Mouse (Mus musculus) kidney, adult 2 months (tissue): Measurements from ENCODE around the gene Bach2. TPM values are rescaled to one million over a fixed set of nuclear protein-coding genes. Genes with fewer than 3 reads are reported as not detected.
A peak's percentile ranks its signal among the peaks of the same experiment; 100 is the strongest.

Experiments
- DNase-seq: peaks from one replicate; pipeline ENCODE4 v3.0.0; 2021
- H3K27ac ChIP-seq: fragments of 200-500 bp; 2 replicates; pipeline ENCODE4 v1.5.1; 2012; ENCODE audit warnings: low read depth, low read length, control low read depth, inconsistent platforms; ENCODE audit not compliant: insufficient read depth
- H3K27me3 ChIP-seq: fragments of 200-500 bp; replicated peaks from 2 replicates; pipeline ENCODE4 v1.6.1; 2012; ENCODE audit warnings: mild to moderate bottlenecking, moderate library complexity, low read length, inconsistent platforms; ENCODE audit not compliant: control insufficient read depth, insufficient read depth
- H3K36me3 ChIP-seq: fragments of 200-500 bp; 2 replicates; pipeline ENCODE4 v1.6.1; 2012; ENCODE audit warnings: mild to moderate bottlenecking, moderate library complexity, low read length, inconsistent platforms; ENCODE audit not compliant: control insufficient read depth, insufficient read depth
- H3K4me1 ChIP-seq: fragments of 200-500 bp; 2 replicates; pipeline ENCODE4 v1.6.1; 2011; ENCODE audit warnings: low read length; ENCODE audit not compliant: control insufficient read depth, insufficient read depth
- H3K4me3 ChIP-seq: fragments of 200-500 bp; 2 replicates; pipeline ENCODE4 v1.5.1; 2011; ENCODE audit warnings: mild to moderate bottlenecking, low read depth, low read length, control low read depth; ENCODE audit not compliant: insufficient read depth
- CTCF ChIP-seq: fragments of 200-500 bp; conservative IDR thresholded peaks from 2 replicates; pipeline ENCODE4 v1.5.1; 2011; ENCODE audit warnings: low read depth, mild to moderate bottlenecking, control low read depth, low read length, moderate library complexity, mixed read lengths; ENCODE audit not compliant: insufficient read depth, insufficient read length
- POLR2A ChIP-seq: fragments of 200-500 bp; IDR thresholded peaks from one replicate; pipeline ENCODE4 v1.6.1; 2011; ENCODE audit warnings: low read depth, low read length, control low read depth
- WGBS: fragments of 180-500 bp; shearing (Covaris S2); methylation state at CpG from one replicate; pipeline ENCODE4 v1.1.7; 2018; 5-methylcytosine and 5-hydroxymethylcytosine counted together
- polyA plus RNA-seq: library from polyadenylated mRNA; depleted of rRNA; stranded (reverse); fragments of >200 nt; gene quantifications from 2 replicates; pipeline ENCODE4 v1.2.3, GENCODE M21; 2012

The Bach2 gene
- polyA plus RNA-seq, 1 experiment = 2.5 TPM

DNA sequence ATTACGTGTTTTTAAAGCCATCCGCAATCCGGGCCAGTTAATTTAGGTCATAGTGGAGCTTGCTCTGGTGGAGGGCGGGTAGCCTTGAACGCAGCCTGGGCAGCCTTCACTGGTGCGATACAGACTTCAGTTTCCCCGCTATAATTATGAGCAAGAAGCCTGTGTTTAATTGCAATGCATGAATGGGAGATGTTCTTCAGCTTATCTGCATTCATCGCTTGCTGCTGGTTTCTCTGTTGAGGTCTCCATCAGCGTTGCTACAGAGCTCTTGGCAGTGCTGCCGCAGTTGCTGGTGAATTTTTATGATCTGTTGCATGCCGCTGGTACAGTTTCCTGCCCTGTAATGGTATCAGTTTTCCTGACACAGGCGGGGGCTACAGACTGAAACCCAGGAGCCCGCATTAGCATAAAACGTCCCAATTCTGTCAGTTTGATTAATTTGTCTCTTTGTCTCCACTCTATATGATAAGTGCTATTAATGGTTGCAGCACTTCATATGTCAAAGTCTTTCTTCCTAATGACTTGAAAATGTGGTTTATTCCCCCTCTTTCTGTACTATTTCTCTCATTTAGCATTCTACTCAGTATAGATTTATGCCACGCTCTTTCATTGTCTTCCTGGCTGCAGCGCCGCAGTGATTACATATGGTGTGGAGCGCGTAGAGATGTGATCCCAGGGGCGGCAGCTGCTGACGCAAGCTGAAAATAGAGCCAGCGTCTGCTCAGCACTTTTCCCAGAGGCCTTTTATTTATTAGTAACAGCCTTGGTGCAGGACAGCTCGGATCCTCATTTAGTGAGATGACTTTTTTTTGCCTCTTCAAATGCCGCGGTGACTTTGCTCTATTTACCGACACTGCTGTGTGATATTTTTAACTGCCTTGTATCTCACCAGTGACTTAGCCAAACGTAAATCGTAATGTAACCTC lies 292.6 kb downstream of the Bach2 start:
- no peak for TF ChIP-seq CTCF
- no peak for TF ChIP-seq POLR2A
- no peak overlapping the region for H3K27ac ChIP-seq
- peak overlapping the region; percentile 11; the same call in 1 of the 2 replicates for H3K4me3 ChIP-seq
- no peaks in the 10 kb centered on the region for H3K36me3 ChIP-seq
- no peaks in the 10 kb centered on the region for H3K27me3 ChIP-seq
- H3K4me1 ChIP-seq = peaks cover 2% of the 10 kb centered on the region; the same call in 1 of the 2 replicates
- DNase-seq = peak; percentile 73
- WGBS = 19% methylated on average over 28 of the region's 28 CpGs

DNA sequence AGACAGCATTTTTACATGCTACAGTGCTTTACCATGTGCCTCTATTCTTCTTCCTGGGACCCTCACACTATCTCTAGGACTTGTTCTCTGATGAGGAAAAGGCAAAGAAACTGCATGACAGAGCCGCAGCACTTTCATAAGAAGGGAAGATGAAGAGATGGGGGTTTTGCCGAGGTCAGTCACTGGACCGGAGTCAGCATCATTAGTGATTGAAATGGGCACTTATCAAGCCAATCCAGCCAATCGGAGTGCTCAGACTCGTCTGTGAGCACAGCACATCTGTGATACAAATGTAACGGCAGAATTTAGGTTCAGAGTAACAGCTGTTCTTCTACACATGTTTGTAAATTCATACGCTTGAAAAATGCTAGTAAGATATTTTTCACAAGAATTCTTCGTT lies 293.5 kb downstream of the Bach2 start:
- Histone ChIP-seq H3K36me3 (no peaks in the 10 kb centered on the region), H3K4me1 (peaks cover 2% of the 10 kb centered on the region; the same call in 1 of the 2 replicates), H3K4me3 (no peak overlapping the region), H3K27me3 (no peaks in the 10 kb centered on the region), H3K27ac (no peak overlapping the region)
- TF ChIP-seq POLR2A = no peak
- no peak for TF ChIP-seq CTCF
- no peak for DNase-seq
- WGBS = 62% methylated on average over 8 of the region's 8 CpGs

DNA sequence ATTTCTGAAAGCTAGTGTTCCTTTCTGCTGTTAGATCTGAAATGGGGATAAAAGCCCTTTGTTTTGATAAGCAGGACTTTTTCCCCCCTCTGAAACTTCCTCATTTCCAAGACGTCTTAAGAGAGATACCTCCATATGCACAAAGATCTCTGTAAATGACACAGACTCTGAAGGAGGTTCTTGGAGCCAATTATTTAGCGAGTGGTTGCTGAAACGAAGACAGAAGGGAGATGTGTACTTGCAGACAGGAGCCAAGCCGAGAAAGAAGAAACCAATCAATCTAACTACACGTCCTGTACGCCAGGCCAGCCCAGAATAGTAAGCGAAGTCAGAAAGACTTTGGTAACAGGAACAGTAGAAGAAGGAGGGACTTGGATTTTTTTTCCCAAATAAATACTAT lies 295.1 kb downstream of the Bach2 start:
- WGBS = 91% methylated on average over 7 of the region's 7 CpGs
- Histone ChIP-seq H3K27ac (no peak overlapping the region), H3K36me3 (no peaks in the 10 kb centered on the region), H3K4me1 (peaks cover 9% of the 10 kb centered on the region; the same call in 1 of the 2 replicates), H3K27me3 (no peaks in the 10 kb centered on the region), H3K4me3 (no peak overlapping the region)
- DNase-seq = no peak
- TF ChIP-seq POLR2A = no peak
- TF ChIP-seq CTCF = no peak

DNA sequence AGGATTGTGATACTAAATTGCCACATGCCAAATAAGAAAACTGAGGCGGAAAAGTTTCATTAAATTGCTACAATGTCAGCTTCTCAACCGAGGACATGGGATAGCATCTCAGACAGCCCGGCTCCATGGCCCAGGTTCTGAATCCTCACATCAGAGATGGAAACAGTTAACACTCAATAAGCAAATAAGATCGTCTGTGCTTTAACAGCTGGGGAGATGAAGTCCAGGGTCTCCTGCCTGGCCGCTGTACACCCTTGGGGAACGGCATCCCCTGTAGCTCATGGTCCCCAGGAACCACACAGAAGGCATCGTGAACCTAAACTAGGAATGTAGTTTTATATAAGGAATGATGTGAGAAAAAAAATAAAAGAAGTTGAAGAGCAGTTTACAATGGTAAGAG lies 297.0 kb downstream of the Bach2 start:
- Histone ChIP-seq H3K27me3 (no peaks in the 10 kb centered on the region), H3K4me1 (peaks cover 9% of the 10 kb centered on the region; the same call in 1 of the 2 replicates), H3K36me3 (no peaks in the 10 kb centered on the region), H3K4me3 (no peak overlapping the region), H3K27ac (no peak overlapping the region)
- no peak for TF ChIP-seq POLR2A
- 92% methylated on average over 7 of the region's 7 CpGs for WGBS
- DNase-seq = no peak

DNA sequence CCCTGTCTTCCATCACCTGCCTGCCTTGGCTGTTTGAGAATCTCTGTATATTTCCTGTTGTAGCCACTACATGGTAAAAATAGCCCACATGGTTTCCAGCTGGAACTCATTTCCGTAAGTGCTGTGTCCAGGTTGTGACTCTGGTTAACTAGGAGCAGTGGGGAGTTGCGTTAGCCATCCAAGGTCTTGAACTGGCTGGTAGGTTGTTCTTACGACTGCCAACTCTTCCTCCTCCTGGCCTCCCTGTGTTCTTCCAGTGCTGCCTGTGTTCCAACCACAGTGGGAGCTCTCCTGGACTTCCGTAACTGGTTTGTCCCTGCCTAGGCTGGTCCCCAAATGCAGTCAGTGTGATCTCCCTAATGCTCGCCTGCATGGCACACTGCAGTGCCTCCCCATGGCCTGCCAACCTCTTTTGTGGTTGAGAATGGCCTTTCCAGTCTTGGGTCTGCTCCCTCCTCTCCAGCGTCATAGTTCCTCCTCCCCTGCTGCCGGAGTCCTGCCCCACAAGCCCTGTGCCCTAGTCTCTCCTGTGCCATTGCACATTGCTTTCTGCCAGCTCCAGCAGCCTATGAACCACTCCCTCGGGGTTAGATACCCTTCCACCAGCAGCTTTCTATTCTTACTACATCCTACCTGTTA lies 298.4 kb downstream of the Bach2 start:
- DNase-seq = peak; percentile 33
- H3K27me3 ChIP-seq = no peaks in the 10 kb centered on the region
- H3K4me1 ChIP-seq = peaks cover 9% of the 10 kb centered on the region; the same call in 1 of the 2 replicates
- no peak overlapping the region for H3K27ac ChIP-seq
- no peak for TF ChIP-seq CTCF
- H3K4me3 ChIP-seq = no peak overlapping the region
- WGBS = 54% methylated on average over 8 of the region's 8 CpGs
- H3K36me3 ChIP-seq = no peaks in the 10 kb centered on the region

DNA sequence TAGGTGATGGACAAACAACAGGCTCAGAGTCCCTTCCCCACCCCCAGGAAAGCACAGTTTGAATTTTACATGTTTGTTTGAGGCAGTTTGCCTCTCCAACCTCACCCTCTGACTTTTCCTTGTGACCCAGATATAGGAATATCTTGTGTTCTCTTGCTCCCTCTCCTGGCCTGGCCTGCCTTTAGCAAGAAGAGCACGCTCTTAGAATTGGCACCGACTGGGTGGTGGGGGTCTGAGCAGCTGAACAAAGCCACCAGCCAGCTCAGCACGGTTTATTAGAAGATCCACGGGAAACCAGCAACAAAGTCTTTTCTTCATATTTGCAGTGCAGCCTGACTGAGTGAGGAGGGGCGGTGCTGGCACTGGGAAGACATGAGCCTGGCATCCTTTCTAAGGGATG lies 299.5 kb downstream of the Bach2 start:
- DNase-seq = peak; percentile 71
- H3K4me1 ChIP-seq = peaks cover 7% of the 10 kb centered on the region; the same call in 1 of the 2 replicates
- H3K27ac ChIP-seq = no peak overlapping the region
- no peak for TF ChIP-seq POLR2A
- peak; percentile 79 for TF ChIP-seq CTCF
- no peak overlapping the region for H3K4me3 ChIP-seq
- H3K27me3 ChIP-seq = no peaks in the 10 kb centered on the region
- WGBS = 13% methylated on average over 5 of the region's 5 CpGs
- no peaks in the 10 kb centered on the region for H3K36me3 ChIP-seq

DNA sequence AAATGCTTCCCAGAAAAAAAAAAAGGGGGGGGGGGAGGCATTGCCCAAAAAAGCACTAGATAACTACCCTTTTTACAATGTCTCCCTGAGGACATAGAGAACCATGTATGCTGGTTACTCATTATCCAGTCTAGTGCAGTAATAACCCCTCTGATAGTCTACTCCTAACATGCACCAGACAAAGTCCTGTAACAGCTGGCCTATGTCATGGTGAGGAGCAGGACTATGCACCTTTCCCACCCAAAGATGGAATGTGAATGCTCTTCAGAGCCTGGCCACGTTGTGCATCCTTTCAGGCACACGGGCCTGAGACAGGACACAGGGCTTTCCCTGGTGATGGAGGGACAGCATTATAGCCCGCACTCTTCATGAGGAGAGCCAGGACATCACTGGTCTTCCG lies 299.9 kb downstream of the Bach2 start:
- Histone ChIP-seq H3K4me1 (peaks cover 7% of the 10 kb centered on the region; the same call in 1 of the 2 replicates), H3K27me3 (no peaks in the 10 kb centered on the region), H3K27ac (no peak overlapping the region), H3K36me3 (no peaks in the 10 kb centered on the region), H3K4me3 (no peak overlapping the region)
- peak; percentile 73 for DNase-seq
- TF ChIP-seq CTCF (no peak), POLR2A (no peak)
- WGBS = 48% methylated on average over 4 of the region's 4 CpGs
